Mouse (Mus musculus): Measurements from ENCODE around the gene Pnrc2.

The Pnrc2 gene

DNA sequence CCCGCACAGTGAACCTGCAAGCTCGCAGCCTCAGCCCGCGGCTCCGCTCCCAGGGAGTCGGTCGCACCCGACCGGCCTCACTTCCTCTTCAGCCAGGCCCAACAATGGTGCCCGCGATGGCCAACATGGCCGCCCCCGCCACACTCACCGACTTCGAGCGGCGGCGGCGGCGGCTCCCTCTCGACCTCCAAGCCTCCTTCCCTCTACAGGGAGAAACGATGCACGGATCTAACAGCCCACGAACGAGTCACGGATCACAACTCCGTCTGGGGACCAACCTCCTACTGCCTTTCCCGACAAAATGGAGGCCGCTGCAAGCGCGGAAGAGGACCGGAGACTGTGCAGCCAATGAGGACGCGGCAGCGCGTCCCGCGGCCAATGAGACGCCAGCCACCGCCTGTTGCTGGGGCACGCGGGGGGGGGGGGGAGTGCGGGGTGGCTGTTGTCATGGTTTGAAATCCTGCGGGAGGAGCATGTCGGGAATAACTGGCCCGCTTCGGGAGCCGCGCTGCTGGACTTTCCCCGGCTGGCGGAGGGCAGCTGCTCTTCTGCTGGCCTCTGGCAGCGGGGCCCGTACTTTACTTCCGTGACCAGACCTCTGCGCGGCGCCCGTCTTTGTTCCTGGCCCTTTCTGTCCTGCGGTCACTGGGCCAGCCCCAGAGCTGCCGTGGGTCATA, at the start of gene Pnrc2:
Gene Pnrc2, minus strand, starts transcription at position 325 of the 677 bp plus-strand sequence.
- ATAC-seq (ENCODE audit: insufficient number of reproducible peaks, low FRiP score, low TSS enrichment) = peak; percentile 86

- ATAC-seq (ENCODE audit: insufficient number of reproducible peaks, low FRiP score, low TSS enrichment) = no peak
Observed at GRCm38 (mm10) chr4:135922190-135922589, 48.5 kb upstream of the Pnrc2 start.

- ATAC-seq (ENCODE audit: insufficient number of reproducible peaks, low FRiP score, low TSS enrichment) = no peak
Observed at GRCm38 (mm10) chr4:135921257-135922120, 47.8 kb upstream of the Pnrc2 start.

DNA sequence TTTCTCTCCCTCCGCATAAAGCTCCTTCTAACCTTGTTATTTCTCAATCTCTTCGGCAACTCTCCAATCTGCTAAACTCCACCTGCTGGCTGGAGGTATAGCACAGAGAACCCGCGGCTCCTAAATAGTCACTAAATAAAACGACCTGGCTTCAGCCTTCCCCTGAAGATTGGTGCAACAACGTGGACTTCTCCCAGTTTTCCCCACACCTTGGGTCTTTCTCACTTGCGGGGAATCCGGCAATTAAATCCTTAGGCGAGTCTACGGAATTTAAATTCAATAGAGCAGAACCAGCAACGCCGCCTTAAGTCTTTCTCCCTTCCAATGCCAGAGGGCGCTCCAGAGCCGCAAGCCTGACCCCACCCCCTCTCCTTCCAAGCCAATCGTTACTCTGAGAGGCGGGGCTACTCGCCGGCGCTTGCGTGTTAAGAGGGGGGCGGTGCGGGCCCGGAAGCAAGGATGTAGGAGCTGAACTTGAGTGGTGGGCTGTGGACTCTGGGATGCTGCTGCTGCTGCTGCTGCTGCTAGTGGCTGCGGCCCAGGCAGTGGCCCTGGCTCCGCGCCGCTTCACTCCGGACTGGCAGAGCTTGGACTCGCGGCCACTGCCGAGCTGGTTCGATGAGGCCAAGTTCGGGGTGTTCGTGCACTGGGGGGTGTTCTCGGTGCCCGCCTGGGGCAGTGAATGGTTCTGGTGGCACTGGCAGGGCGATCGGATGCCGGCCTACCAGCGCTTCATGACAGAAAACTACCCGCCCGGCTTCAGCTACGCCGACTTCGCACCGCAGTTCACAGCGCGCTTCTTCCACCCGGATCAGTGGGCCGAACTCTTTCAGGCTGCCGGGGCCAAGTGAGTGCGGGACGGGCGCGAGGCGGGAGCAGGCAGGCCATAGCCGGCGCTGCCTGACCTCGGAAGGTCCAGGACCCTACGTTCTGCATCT, 46.9 kb upstream of the Pnrc2 start, which contains the start of gene Fuca1:
Gene Fuca1, plus strand, starts transcription at position 432 of the 938 bp plus-strand sequence.
- peak; percentile 92 for ATAC-seq (ENCODE audit: insufficient number of reproducible peaks, low FRiP score, low TSS enrichment)

DNA sequence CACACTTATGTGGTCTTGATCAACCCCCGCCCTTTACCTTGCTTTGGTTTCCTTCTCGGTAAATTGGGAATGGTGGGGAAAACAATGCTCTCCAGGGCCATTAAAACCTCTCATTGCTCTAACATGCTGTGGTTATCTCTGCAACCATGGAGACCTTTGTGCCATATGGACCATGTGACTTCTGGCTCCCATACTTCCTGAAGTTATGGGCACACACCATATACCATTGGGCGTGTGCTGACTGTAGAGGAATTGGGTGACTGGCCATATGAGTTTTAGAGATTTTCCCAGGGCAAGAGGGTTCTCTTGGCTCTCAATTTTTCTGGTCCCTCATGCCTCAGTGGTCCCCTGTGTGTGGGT, 45.6 kb upstream of the Pnrc2 start:
- no peak for ATAC-seq (ENCODE audit: insufficient number of reproducible peaks, low FRiP score, low TSS enrichment)

DNA sequence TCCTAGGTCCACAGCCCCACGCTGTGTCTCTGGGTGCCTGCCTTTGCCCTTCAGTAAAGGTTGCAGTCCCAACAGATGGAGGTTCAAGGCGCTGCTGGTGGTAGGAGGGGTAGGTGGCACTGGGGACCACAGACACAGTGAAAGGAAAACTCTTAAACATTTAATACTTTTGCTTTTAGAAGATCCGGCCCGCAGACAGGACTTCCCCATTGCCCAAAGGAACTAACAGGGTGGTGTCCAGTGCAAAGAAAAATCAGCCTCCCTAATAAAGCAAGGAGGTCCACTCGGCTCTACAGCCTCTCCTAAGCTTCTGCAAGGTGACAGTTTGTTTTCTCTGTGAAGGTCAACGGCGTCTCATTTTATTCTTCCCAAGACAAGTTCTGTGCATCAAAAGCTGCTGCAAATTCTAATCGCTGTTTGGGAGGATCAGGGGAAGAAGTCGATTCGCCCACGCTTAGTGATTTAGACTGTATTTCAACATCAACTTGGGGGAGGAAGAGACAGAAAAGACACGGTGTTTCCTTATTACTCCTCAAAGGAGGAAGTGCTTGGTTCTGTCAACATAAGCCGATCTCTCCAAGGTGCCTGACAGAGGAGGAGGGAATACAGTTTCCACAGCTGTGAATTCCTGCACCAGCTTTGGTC, 45.1 kb upstream of the Pnrc2 start:
- ATAC-seq (ENCODE audit: insufficient number of reproducible peaks, low FRiP score, low TSS enrichment) = no peak

DNA sequence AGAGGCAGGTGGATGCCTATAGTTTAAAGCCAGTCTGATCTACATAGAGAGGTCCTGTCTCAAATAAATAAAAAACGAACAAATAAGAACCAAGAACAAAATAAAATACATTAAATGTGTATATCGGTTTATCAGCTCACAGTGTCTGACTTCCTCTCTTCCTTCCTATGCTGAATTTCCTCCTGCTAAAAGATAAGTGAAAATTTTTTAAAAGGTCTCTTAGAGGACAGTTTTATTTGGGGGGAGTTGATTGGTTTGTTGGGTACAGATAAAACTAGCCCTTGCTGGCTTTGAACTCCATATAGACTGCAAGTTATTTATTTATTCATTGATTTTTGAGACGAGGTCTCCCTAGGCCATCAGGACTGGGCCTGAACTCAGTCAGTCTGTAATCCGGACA, 39.8 kb upstream of the Pnrc2 start:
- no peak for ATAC-seq (ENCODE audit: insufficient number of reproducible peaks, low FRiP score, low TSS enrichment)

DNA sequence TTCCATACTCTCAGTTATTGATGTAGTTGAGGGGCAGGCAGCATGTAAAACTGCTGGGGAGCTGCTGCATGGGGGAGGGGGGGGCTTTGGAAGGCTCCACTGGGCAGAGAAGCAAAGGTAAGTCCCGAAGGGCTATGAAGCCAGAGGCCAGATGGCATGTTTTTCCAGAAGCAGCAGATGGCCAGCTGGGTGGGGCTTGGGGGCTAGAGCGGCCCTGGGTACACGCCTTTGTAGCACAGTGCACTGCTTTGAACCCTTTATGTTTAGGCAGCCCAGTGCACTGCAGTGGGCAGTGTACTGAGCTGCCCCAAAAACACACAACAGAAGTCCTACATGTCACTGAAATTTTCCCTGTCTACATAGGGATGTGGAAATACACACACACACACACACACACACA, 39.2 kb upstream of the Pnrc2 start:
- no peak for ATAC-seq (ENCODE audit: insufficient number of reproducible peaks, low FRiP score, low TSS enrichment)

DNA sequence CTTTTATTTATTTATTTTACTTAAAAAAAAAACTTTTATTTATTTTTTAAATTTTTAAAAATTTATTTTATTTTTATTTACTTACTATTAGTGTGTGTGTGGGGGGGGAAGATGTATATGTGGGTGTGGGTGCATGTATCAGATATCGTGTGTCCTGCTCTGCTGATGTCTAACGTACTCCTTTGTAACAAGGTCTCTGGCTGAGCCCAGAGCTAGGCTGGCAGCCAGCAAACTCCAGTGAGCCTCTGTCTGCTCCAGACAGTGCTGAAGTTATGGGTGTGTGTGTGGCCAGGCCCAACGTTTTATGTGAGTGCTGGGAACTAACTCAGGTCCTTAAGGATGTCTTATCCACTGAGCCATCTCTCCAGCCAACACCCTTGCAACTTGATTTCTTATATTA, 38.5 kb upstream of the Pnrc2 start:
- ATAC-seq (ENCODE audit: insufficient number of reproducible peaks, low FRiP score, low TSS enrichment) = no peak

- ATAC-seq (ENCODE audit: insufficient number of reproducible peaks, low FRiP score, low TSS enrichment) = no peak
Observed at GRCm38 (mm10) chr4:135911531-135911930, 37.9 kb upstream of the Pnrc2 start.

GRCm38 (mm10) chr4:135909326-135910066, 35.8 kb upstream of the Pnrc2 start:
- ATAC-seq (ENCODE audit: insufficient number of reproducible peaks, low FRiP score, low TSS enrichment) = no peak

DNA sequence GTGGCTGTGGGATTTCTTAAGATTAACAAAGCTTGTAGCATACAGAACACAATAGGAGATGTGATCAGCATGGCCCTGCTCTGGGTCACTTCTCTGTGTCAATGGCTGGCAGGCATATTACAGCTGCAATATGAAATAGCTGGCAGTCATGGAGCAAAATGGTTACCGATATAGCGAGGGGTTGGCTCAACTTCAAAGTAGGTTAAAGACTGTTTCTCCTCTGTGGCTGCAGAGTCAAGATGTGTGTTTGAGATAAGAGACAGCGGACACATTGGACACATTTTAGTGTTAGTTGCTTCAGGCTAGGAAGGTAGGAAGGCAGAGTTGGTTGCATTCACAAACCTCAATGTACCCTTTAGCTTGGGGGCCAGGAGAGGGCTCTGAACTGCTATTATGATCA, 33.0 kb upstream of the Pnrc2 start:
- no peak for ATAC-seq (ENCODE audit: insufficient number of reproducible peaks, low FRiP score, low TSS enrichment)

- ATAC-seq (ENCODE audit: insufficient number of reproducible peaks, low FRiP score, low TSS enrichment) = no peak
Observed at GRCm38 (mm10) chr4:135904810-135905209, 31.2 kb upstream of the Pnrc2 start.

DNA sequence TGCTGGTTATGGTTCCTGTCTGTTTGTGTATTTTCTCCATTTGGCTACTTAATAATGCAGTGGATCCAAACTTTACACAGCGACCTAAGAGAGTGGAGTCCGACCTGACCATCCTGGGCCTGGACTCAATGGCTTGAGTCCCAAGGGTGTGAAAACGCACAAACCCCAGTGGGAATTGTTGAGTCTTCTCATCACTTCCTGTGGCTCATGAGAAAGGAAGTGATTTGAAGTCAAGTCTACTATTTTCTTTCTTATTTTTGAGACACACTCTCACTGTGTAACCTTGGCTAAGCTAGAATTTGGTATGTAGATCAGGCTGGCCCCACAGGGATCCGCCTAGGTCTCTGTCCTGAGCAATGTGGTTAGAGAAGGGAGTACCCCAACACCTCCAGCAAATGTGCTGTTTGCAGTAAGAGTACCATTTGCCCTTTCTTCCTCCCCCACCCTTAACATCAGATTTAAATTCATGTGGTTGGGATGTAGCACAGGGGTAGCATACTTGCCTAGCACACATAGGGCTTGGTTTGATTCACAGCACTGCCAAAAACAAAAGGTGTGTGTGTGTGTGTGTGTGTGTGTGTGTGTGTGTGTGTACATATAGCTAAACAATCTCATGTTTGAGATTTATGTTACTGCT, 29.1 kb upstream of the Pnrc2 start:
- no peak for ATAC-seq (ENCODE audit: insufficient number of reproducible peaks, low FRiP score, low TSS enrichment)

GRCm38 (mm10) chr4:135900008-135900407, 26.4 kb upstream of the Pnrc2 start:
- ATAC-seq (ENCODE audit: insufficient number of reproducible peaks, low FRiP score, low TSS enrichment) = no peak

DNA sequence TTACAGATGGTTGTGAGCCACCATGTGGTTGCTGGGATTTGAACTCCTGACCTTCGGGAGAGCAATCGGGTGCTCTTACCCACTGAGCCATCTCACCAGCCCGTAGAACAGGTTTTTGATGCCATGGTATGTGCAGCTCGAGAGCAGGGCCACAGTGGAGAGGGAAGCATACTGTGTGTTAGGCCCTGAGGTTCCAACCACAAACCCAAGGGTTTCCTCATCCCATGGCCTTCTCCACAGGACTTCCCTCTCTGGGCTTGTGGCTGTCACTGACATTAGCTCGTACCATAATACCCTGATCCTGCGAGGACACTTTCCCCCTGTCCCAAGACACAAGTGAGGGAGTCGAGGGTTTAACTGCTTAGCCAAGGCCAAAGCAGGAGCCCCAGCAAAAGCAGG, 25.4 kb upstream of the Pnrc2 start:
- ATAC-seq (ENCODE audit: insufficient number of reproducible peaks, low FRiP score, low TSS enrichment) = no peak

DNA sequence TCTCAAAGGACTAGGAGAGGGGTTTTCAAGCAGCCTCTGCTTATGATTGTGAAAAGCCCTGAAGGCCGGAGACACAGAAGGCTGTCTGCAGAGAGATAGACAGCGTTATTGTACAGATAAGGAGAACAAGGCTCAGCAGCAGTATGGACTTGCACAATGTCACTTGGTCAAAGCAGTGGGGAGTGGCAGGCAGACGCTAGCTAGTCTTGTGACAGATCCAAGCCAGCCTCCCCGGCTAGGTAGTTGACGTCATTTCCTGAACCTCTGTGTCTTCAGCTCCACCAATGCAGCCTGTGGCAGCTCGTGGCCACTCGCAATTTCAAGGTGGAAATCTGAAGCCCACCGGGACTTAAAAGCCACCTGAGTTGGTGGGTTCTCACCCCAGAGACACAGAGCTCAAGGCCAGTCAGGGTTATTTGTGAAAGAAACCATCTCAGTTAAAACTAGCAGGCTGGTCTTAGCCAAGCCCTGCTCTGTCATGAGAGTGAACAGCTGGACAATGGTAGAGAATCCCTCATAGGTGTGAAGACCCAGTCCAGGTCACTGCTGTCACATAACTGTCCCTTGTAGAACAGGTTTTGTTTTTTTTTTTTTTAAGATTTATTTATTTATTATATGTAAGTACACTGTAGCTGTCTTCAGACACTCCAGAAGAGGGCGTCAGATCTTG, 24.9 kb upstream of the Pnrc2 start:
- no peak for ATAC-seq (ENCODE audit: insufficient number of reproducible peaks, low FRiP score, low TSS enrichment)

DNA sequence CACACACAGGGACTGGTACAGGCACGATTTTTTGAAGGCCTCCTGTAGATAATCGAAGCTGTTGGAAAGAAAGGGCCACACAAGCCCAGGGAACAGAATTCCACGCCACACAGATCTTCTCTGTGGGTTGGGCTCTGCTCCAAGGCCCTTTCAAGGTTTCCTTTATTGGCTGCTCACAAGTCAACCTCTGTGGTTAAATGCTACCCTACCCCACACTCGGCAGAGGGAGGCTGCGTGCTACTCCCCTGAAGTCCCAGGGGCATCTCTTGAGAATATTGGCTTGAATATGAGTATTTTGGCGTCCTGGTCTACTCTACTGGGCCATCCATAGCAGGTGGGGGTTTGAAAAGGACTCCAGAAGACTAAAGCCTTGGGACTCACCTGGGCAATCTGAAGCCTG, 22.5 kb upstream of the Pnrc2 start:
- ATAC-seq (ENCODE audit: insufficient number of reproducible peaks, low FRiP score, low TSS enrichment) = no peak

Data from cerebellum, adult (tissue).